Mouse (Mus musculus): ENCODE results near the gene Cry2. TPM values are rescaled to one million over a fixed set of nuclear protein-coding genes. Genes with fewer than 3 reads are reported as not detected.

Cry2 gene
- polyA plus RNA-seq, 1 experiment from 2014 or later, result 21.3 TPM

- no peaks in the 10 kb centered on the region for H3K36me3 ChIP-seq
- ATAC-seq (replicated peaks; ENCODE audit: low FRiP score), result no peak
Observed at GRCm38 (mm10) chr2:92442419-92443001, 8.7 kb upstream of the Cry2 start.

GRCm38 (mm10) chr2:92440432-92440831 lies 6.6 kb upstream of the Cry2 start:
- no peak overlapping the region for H3K4me2 ChIP-seq

More at GRCm38 (mm10) chr2:92442419-92443001, 8.7 kb upstream of the Cry2 start:
- Histone ChIP-seq H3K4me3 (replicated peaks) (no peak overlapping the region), H3K4me1 (peaks cover 4% of the 10 kb centered on the region), H3K4me2 (no peak overlapping the region), H3K9me3 (replicated peaks) (no peaks in the 10 kb centered on the region), H3K9ac (no peak overlapping the region), H3K27ac (no peak overlapping the region), H3K27me3 (no peaks in the 10 kb centered on the region)
- 71% methylated on average over 12 of the region's 12 CpGs for WGBS

GRCm38 (mm10) chr2:92438567-92438966 lies 4.7 kb upstream of the Cry2 start:
- H3K36me3 ChIP-seq, result no peaks in the 10 kb centered on the region
- peaks cover 4% of the 10 kb centered on the region; the same call in 1 of the 2 replicates for H3K27me3 ChIP-seq
- H3K4me2 ChIP-seq, result no peak overlapping the region
- no peak overlapping the region for H3K4me3 ChIP-seq (replicated peaks)
- H3K9me3 ChIP-seq (replicated peaks), result 0 out of 2 replicates have a peak, but pooled peaks cover 3% of the 10 kb centered on the region
- WGBS, result 65% methylated on average over 3 of the region's 3 CpGs
- ATAC-seq (replicated peaks; ENCODE audit: low FRiP score), result no peak
- no peak overlapping the region for H3K27ac ChIP-seq
- H3K4me1 ChIP-seq, result peaks cover 13% of the 10 kb centered on the region
- no peak overlapping the region for H3K9ac ChIP-seq

More at GRCm38 (mm10) chr2:92440432-92440831, 6.6 kb upstream of the Cry2 start:
- Histone ChIP-seq H3K27ac (no peak overlapping the region), H3K9ac (no peak overlapping the region), H3K36me3 (no peaks in the 10 kb centered on the region), H3K27me3 (peaks cover 1% of the 10 kb centered on the region; the same call in 1 of the 2 replicates), H3K9me3 (replicated peaks) (0 out of 2 replicates have a peak, but pooled peaks cover 3% of the 10 kb centered on the region), H3K4me3 (replicated peaks) (no peak overlapping the region), H3K4me1 (peaks cover 4% of the 10 kb centered on the region)
- WGBS, result 47% methylated on average over 6 of the region's 6 CpGs
- ATAC-seq (replicated peaks; ENCODE audit: low FRiP score), result no peak

- ATAC-seq (replicated peaks; ENCODE audit: low FRiP score), result no peak
- Histone ChIP-seq H3K9me3 (replicated peaks) (0 out of 2 replicates have a peak, but pooled peaks cover 3% of the 10 kb centered on the region), H3K36me3 (no peaks in the 10 kb centered on the region), H3K9ac (no peak overlapping the region), H3K4me2 (peak overlapping the region; percentile 40), H3K4me1 (peaks cover 20% of the 10 kb centered on the region), H3K27me3 (peaks cover 4% of the 10 kb centered on the region; the same call in 1 of the 2 replicates), H3K27ac (no peak overlapping the region), H3K4me3 (replicated peaks) (no peak overlapping the region)
- WGBS, result 0% methylated on average over 5 of the region's 5 CpGs
Observed at GRCm38 (mm10) chr2:92437875-92438274, 4.0 kb upstream of the Cry2 start.

GRCm38 (mm10) chr2:92437366-92437765 lies 3.5 kb upstream of the Cry2 start:
- peaks cover 4% of the 10 kb centered on the region; the same call in 1 of the 2 replicates for H3K27me3 ChIP-seq
- H3K4me1 ChIP-seq, result peaks cover 25% of the 10 kb centered on the region
- H3K9me3 ChIP-seq (replicated peaks), result 0 out of 2 replicates have a peak, but pooled peaks cover 3% of the 10 kb centered on the region
- no peak overlapping the region for H3K9ac ChIP-seq
- no peaks in the 10 kb centered on the region for H3K36me3 ChIP-seq
- ATAC-seq (replicated peaks; ENCODE audit: low FRiP score), result no peak
- 82% methylated on average over 4 of the region's 4 CpGs for whole genome bisulfite sequencing
- peak overlapping the region; percentile 40; the same call in 1 of the 2 replicates for H3K4me2 ChIP-seq
- H3K27ac ChIP-seq, result no peak overlapping the region
- H3K4me3 ChIP-seq (replicated peaks), result no peak overlapping the region

- Histone ChIP-seq H3K4me1 (peaks cover 46% of the 10 kb centered on the region), H3K4me3 (replicated peaks) (peak overlapping the region; percentile 81; the same call in 1 of the 2 replicates), H3K27ac (no peak overlapping the region), H3K9ac (no peak overlapping the region), H3K36me3 (no peaks in the 10 kb centered on the region), H3K4me2 (no peak overlapping the region), H3K27me3 (peaks cover 4% of the 10 kb centered on the region; the same call in 1 of the 2 replicates), H3K9me3 (replicated peaks) (0 out of 2 replicates have a peak, but pooled peaks cover 3% of the 10 kb centered on the region)
- ATAC-seq (replicated peaks; ENCODE audit: low FRiP score), result no peak
- WGBS, result 57% methylated on average over 6 of the region's 6 CpGs
Observed at GRCm38 (mm10) chr2:92435023-92435422, 1.2 kb upstream of the Cry2 start.

- H3K4me2 ChIP-seq, result peak overlapping the region; percentile 88
- H3K4me3 ChIP-seq (replicated peaks), result peak overlapping the region; percentile 81
- 9% methylated on average over 12 of the region's 12 CpGs for WGBS
- H3K27me3 ChIP-seq, result peaks cover 4% of the 10 kb centered on the region; the same call in 1 of the 2 replicates
- peaks cover 50% of the 10 kb centered on the region for H3K4me1 ChIP-seq
- peak overlapping the region; percentile 46 for H3K9ac ChIP-seq
- H3K9me3 ChIP-seq (replicated peaks), result 0 out of 2 replicates have a peak, but pooled peaks cover 3% of the 10 kb centered on the region
- 0 out of 2 replicates have a peak, but pooled peaks have one; percentile 0 for ATAC-seq (replicated peaks; ENCODE audit: low FRiP score)
- 0 out of 2 replicates have a peak overlapping the region, but pooled peaks have one; percentile 37 for H3K27ac ChIP-seq
- no peaks in the 10 kb centered on the region for H3K36me3 ChIP-seq
Observed at GRCm38 (mm10) chr2:92434375-92434745, 517 bp upstream of the Cry2 start.

GRCm38 (mm10) chr2:92432299-92433295 lies 1.2 kb downstream of the Cry2 start:
- Histone ChIP-seq H3K36me3 (no peaks in the 10 kb centered on the region), H3K27ac (no peak overlapping the region), H3K4me3 (replicated peaks) (peak overlapping the region; percentile 81), H3K27me3 (peaks cover 4% of the 10 kb centered on the region; the same call in 1 of the 2 replicates), H3K9me3 (replicated peaks) (0 out of 2 replicates have a peak, but pooled peaks cover 3% of the 10 kb centered on the region), H3K4me2 (peak overlapping the region; percentile 88), H3K4me1 (peaks cover 63% of the 10 kb centered on the region), H3K9ac (peak overlapping the region; percentile 82; the same call in 1 of the 2 replicates)
- no peak for ATAC-seq (replicated peaks; ENCODE audit: low FRiP score)
- 44% methylated on average over 17 of the region's 17 CpGs for WGBS

GRCm38 (mm10) chr2:92431611-92432179 lies 2.1 kb downstream of the Cry2 start:
- Histone ChIP-seq H3K27ac (peak overlapping the region; percentile 75), H3K4me2 (peak overlapping the region; percentile 88), H3K9ac (no peak overlapping the region), H3K9me3 (replicated peaks) (0 out of 2 replicates have a peak, but pooled peaks cover 2% of the 10 kb centered on the region), H3K4me3 (replicated peaks) (peak overlapping the region; percentile 81), H3K27me3 (peaks cover 4% of the 10 kb centered on the region; the same call in 1 of the 2 replicates), H3K36me3 (no peaks in the 10 kb centered on the region), H3K4me1 (peaks cover 64% of the 10 kb centered on the region)
- no peak for ATAC-seq (replicated peaks; ENCODE audit: low FRiP score)
- 29% methylated on average over 11 of the region's 11 CpGs for WGBS

- Histone ChIP-seq H3K4me1 (peaks cover 66% of the 10 kb centered on the region), H3K36me3 (peaks cover under 1% of the 10 kb centered on the region; the same call in 1 of the 2 replicates), H3K4me3 (replicated peaks) (peak overlapping the region; percentile 81), H3K9me3 (replicated peaks) (no peaks in the 10 kb centered on the region), H3K27me3 (peaks cover 4% of the 10 kb centered on the region; the same call in 1 of the 2 replicates), H3K27ac (peak overlapping the region; percentile 75), H3K4me2 (peak overlapping the region; percentile 88), H3K9ac (no peak overlapping the region)
- ATAC-seq (replicated peaks; ENCODE audit: low FRiP score), result peak; percentile 31; the same call in 1 of the 2 replicates
- WGBS, result 65% methylated on average over 21 of the region's 21 CpGs
Observed at GRCm38 (mm10) chr2:92430723-92431541, 2.9 kb downstream of the Cry2 start.

Data from kidney, embryonic 15.5 days (tissue).